Mouse (Mus musculus) heart, postnatal 0 days (tissue): Measurements from ENCODE around the gene Nxnl1. TPM values are rescaled to one million over a fixed set of nuclear protein-coding genes. Genes with fewer than 3 reads are reported as not detected.

ENCODE experiments used
- ATAC-seq: fragments of 200-750 bp; cut with Nextera tagmentation; 2 replicates; pipeline ENCODE4 v1.8.0; 2017; ENCODE audit warnings: low read depth, moderate number of reproducible peaks, moderate library complexity; ENCODE audit not compliant: insufficient read depth
- DNase-seq: peaks from one replicate; pipeline ENCODE4 v3.0.0-alpha.2; 2016; ENCODE audit warnings: low spot score
- H3K27ac ChIP-seq: fragments of 300-500 bp; sonication (generic); 2 replicates; pipeline ENCODE4 v1.5.1; 2014; ENCODE audit warnings: low read depth, mild to moderate bottlenecking
- H3K27me3 ChIP-seq: fragments of 300-500 bp; sonication (generic); 2 replicates; pipeline ENCODE4 v1.6.1; 2014; ENCODE audit warnings: low read length, mixed read lengths; ENCODE audit not compliant: control insufficient read depth, insufficient read depth
- H3K36me3 ChIP-seq: fragments of 300-500 bp; sonication (generic); replicated peaks from 2 replicates; pipeline ENCODE4 v1.6.1; 2014; ENCODE audit warnings: low read length, mixed read lengths; ENCODE audit not compliant: control insufficient read depth, insufficient read depth
- H3K4me1 ChIP-seq: fragments of 300-500 bp; sonication (generic); 2 replicates; pipeline ENCODE4 v1.6.1; 2014; ENCODE audit warnings: antibody characterized with exemption; ENCODE audit not compliant: control insufficient read depth, insufficient read depth
- H3K4me2 ChIP-seq: fragments of 300-500 bp; sonication (generic); 2 replicates; pipeline ENCODE4 v1.6.1; 2014; ENCODE audit warnings: low read depth, mild to moderate bottlenecking, low read length, moderate library complexity
- H3K4me3 ChIP-seq: fragments of 300-500 bp; sonication (generic); 2 replicates; pipeline ENCODE4 v1.5.1; 2014; ENCODE audit warnings: low read depth, low read length
- H3K9ac ChIP-seq: fragments of 300-500 bp; sonication (generic); replicated peaks from 2 replicates; pipeline ENCODE4 v1.6.1; 2014; ENCODE audit warnings: low read depth, low read length, mixed read lengths
- H3K9me3 ChIP-seq: fragments of 300-500 bp; sonication (generic); replicated peaks from 2 replicates; pipeline ENCODE4 v1.6.1; 2016; ENCODE audit warnings: low read length; ENCODE audit not compliant: control insufficient read depth
- CTCF ChIP-seq: IDR thresholded peaks from 2 replicates; pipeline ENCODE4 v1.5.1; 2016; ENCODE audit warnings: antibody characterized with exemption, control low read depth, low read depth
- EP300 ChIP-seq: IDR thresholded peaks from 2 replicates; pipeline ENCODE4 v1.6.1; 2016; ENCODE audit warnings: antibody characterized with exemption, low read depth
- WGBS: fragments of 180-500 bp; shearing (Covaris S2); extraction: QIAGEN DNeasy Blood & Tissue Kit; methylation state at CpG from one replicate; pipeline ENCODE4 v1.1.7; 2014; 5-methylcytosine and 5-hydroxymethylcytosine counted together
- polyA plus RNA-seq: library from polyadenylated mRNA; unstranded; fragments of >200 nt; fragmentation: Nextera tagmentation; extraction: Ambion mirVana; gene quantifications from 2 replicates; pipeline ENCODE4 v1.2.1, GENCODE M21; 2015
- total RNA-seq: library from RNA; depleted of rRNA; stranded (reverse); fragments of >200 nt; gene quantifications from 2 replicates; pipeline ENCODE4 v1.2.3, GENCODE M21; 2014; ENCODE audit warnings: low replicate concordance; rRNA removed

The Nxnl1 gene
- total RNA-seq (0.50 TPM in 1 of 2 replicates, not detected in the other), polyA plus RNA-seq (0.12 TPM in 2 replicates)

GRCm38 (mm10) chr8:71566501-71566900 lies at the start of gene Nxnl1:
Gene Nxnl1, minus strand, starts transcription at chr8:71566601.
- Histone ChIP-seq H3K27me3 (peaks cover 12% of the 10 kb centered on the region), H3K36me3 (no peaks in the 10 kb centered on the region), H3K27ac (peak within 1 kb of the TSS; percentile 94; the same call in 1 of the 2 replicates), H3K4me2 (no peak within 1 kb of the TSS), H3K4me3 (no peak within 1 kb of the TSS), H3K4me1 (peaks cover 19% of the 10 kb centered on the region; the same call in 1 of the 2 replicates), H3K9me3 (no peaks in the 10 kb centered on the region), H3K9ac (no peak within 1 kb of the TSS)
- WGBS, result 70% methylated on average over 3 of the region's 3 CpGs
- TF ChIP-seq EP300 (no peak), CTCF (no peak)
- no peak for DNase-seq
- ATAC-seq, result no peak

- H3K9me3 ChIP-seq, result no peaks in the 10 kb centered on the region
- no peak for ATAC-seq
- DNase-seq, result no peak
- H3K4me1 ChIP-seq, result peaks cover 10% of the 10 kb centered on the region
- H3K4me3 ChIP-seq, result no peak overlapping the region
- no peaks in the 10 kb centered on the region for H3K27me3 ChIP-seq
- no peak overlapping the region for H3K4me2 ChIP-seq
- WGBS, result 54% methylated on average over 4 of the region's 4 CpGs
- H3K36me3 ChIP-seq, result peaks cover 40% of the 10 kb centered on the region
- H3K27ac ChIP-seq, result no peak overlapping the region
- H3K9ac ChIP-seq, result no peak overlapping the region
- TF ChIP-seq EP300, result no peak
- no peak for TF ChIP-seq CTCF
Observed at GRCm38 (mm10) chr8:71613418-71613817, 47.0 kb upstream of the Nxnl1 start.

GRCm38 (mm10) chr8:71612141-71612540 lies 45.7 kb upstream of the Nxnl1 start:
- H3K9me3 ChIP-seq, result no peaks in the 10 kb centered on the region
- peaks cover 10% of the 10 kb centered on the region for H3K4me1 ChIP-seq
- H3K4me3 ChIP-seq, result peak overlapping the region; percentile 87
- no peaks in the 10 kb centered on the region for H3K27me3 ChIP-seq
- H3K36me3 ChIP-seq, result peaks cover 27% of the 10 kb centered on the region
- peak overlapping the region; percentile 82 for H3K9ac ChIP-seq
- WGBS, result 39% methylated on average over 5 of the region's 5 CpGs
- ATAC-seq (no peak), DNase-seq (no peak)
- H3K27ac ChIP-seq, result no peak overlapping the region
- peak overlapping the region; percentile 83 for H3K4me2 ChIP-seq
- TF ChIP-seq EP300 (no peak), CTCF (no peak)

GRCm38 (mm10) chr8:71610822-71611651 lies 44.6 kb upstream of the Nxnl1 start, which contains the start of gene Colgalt1:
Gene Colgalt1, plus strand, starts transcription at chr8:71610998.
- ATAC-seq, result peak; percentile 100
- DNase-seq, result peak; percentile 100
- under 1% methylated on average over 81 of the region's 82 CpGs for WGBS

GRCm38 (mm10) chr8:71604021-71604420 lies 37.6 kb upstream of the Nxnl1 start:
- no peaks in the 10 kb centered on the region for H3K36me3 ChIP-seq
- H3K9ac ChIP-seq, result no peak overlapping the region
- no peak for DNase-seq
- no peak overlapping the region for H3K27ac ChIP-seq
- peaks cover 30% of the 10 kb centered on the region for H3K27me3 ChIP-seq
- no peak for ATAC-seq
- 78% methylated on average over 7 of the region's 7 CpGs for WGBS
- no peaks in the 10 kb centered on the region for H3K9me3 ChIP-seq
- H3K4me1 ChIP-seq, result 0 out of 2 replicates have a peak, but pooled peaks cover 9% of the 10 kb centered on the region
- H3K4me3 ChIP-seq, result no peak overlapping the region
- no peak for TF ChIP-seq EP300
- TF ChIP-seq CTCF, result no peak
- H3K4me2 ChIP-seq, result no peak overlapping the region

More at GRCm38 (mm10) chr8:71610822-71611651, 44.6 kb upstream of the Nxnl1 start, which contains the start of gene Colgalt1:
- Histone ChIP-seq H3K4me2 (peak within 1 kb of the TSS; percentile 83), H3K9ac (peak within 1 kb of the TSS; percentile 82), H3K4me3 (peak within 1 kb of the TSS; percentile 87), H3K9me3 (no peaks in the 10 kb centered on the region), H3K27me3 (no peaks in the 10 kb centered on the region), H3K36me3 (peaks cover 18% of the 10 kb centered on the region), H3K27ac (peak within 1 kb of the TSS; percentile 83), H3K4me1 (peaks cover 10% of the 10 kb centered on the region)
- no peak for TF ChIP-seq CTCF
- no peak; the same call in 1 of the 2 replicates for TF ChIP-seq EP300
